Mouse (Mus musculus) heart, adult 2 months (tissue): ENCODE data around the gene Pcbp2. TPM values are rescaled to one million over a fixed set of nuclear protein-coding genes. Genes with fewer than 3 reads are reported as not detected.

Experiments used
- DNase-seq, 2 experiments: peaks; one replicate each; pipeline ENCODE4 v3.0.0; 2021
- H3K27ac ChIP-seq: fragments of 200-600 bp; 2 replicates; pipeline ENCODE4 v1.8.1; 2022
- H3K27me3 ChIP-seq: fragments of 200-500 bp; 2 replicates; pipeline ENCODE4 v1.6.1; 2012; ENCODE audit warnings: mild to moderate bottlenecking, low read length, inconsistent platforms, mixed read lengths; ENCODE audit not compliant: control insufficient read depth, insufficient read depth
- H3K36me3 ChIP-seq: fragments of 200-500 bp; 2 replicates; pipeline ENCODE4 v1.6.1; 2012; ENCODE audit warnings: low read length, inconsistent platforms; ENCODE audit not compliant: control insufficient read depth, insufficient read depth
- H3K4me1 ChIP-seq: fragments of 200-500 bp; 2 replicates; pipeline ENCODE4 v1.6.1; 2011; ENCODE audit warnings: low read length; ENCODE audit not compliant: control insufficient read depth, insufficient read depth
- H3K4me3 ChIP-seq: fragments of 200-600 bp; 2 replicates; pipeline ENCODE4 v1.8.1; 2022
- H3K79me2 ChIP-seq: fragments of 200-500 bp; replicated peaks from 2 replicates; pipeline ENCODE4 v1.6.1; 2012; ENCODE audit warnings: mild to moderate bottlenecking, inconsistent platforms, low read length, moderate library complexity, mixed read lengths; ENCODE audit not compliant: control insufficient read depth, insufficient read depth
- H3K9ac ChIP-seq: fragments of 200-500 bp; 2 replicates; pipeline ENCODE4 v1.6.1; 2012; ENCODE audit warnings: low read depth, mild to moderate bottlenecking, control low read depth, inconsistent platforms, low read length, mixed read lengths
- CTCF ChIP-seq: fragments of 200-600 bp; IDR thresholded peaks from 2 replicates; pipeline ENCODE4 v1.8.1; 2022; ENCODE audit warnings: antibody characterized with exemption, mild to moderate bottlenecking, moderate library complexity
- EP300 ChIP-seq: fragments of 200-500 bp; IDR thresholded peaks from 2 replicates; pipeline ENCODE4 v1.6.1; 2011; ENCODE audit warnings: low read depth, low read length, control low read depth; ENCODE audit not compliant: insufficient read depth
- POLR2A ChIP-seq: fragments of 200-500 bp; IDR thresholded peaks from 2 replicates; pipeline ENCODE4 v1.6.1; 2011; ENCODE audit warnings: mild to moderate bottlenecking, low read depth, low read length, control low read depth; ENCODE audit not compliant: insufficient read depth
- WGBS: fragments of 180-500 bp; shearing (Covaris S2); methylation state at CpG from one replicate; pipeline ENCODE4 v1.1.7; 2018; 5-methylcytosine and 5-hydroxymethylcytosine counted together
- intact Hi-C: fragments of 180-260 bp; cut with DNase I; formaldehyde crosslinking; loops from one replicate; pipeline ENCODE4 v1.15.1; 2025
- polyA plus RNA-seq: library from polyadenylated mRNA; depleted of rRNA; stranded (reverse); fragments of >200 nt; gene quantifications from 2 replicates; pipeline ENCODE4 v1.2.3, GENCODE M21; 2012
- total RNA-seq, 2 experiments: library from RNA; stranded (reverse); gene quantifications; 2 replicates each; pipeline ENCODE4 v1.2.3; 2021

The Pcbp2 gene
- total and polyA plus RNA-seq, 3 experiments = 384 to 494 (median 442) TPM

DNA sequence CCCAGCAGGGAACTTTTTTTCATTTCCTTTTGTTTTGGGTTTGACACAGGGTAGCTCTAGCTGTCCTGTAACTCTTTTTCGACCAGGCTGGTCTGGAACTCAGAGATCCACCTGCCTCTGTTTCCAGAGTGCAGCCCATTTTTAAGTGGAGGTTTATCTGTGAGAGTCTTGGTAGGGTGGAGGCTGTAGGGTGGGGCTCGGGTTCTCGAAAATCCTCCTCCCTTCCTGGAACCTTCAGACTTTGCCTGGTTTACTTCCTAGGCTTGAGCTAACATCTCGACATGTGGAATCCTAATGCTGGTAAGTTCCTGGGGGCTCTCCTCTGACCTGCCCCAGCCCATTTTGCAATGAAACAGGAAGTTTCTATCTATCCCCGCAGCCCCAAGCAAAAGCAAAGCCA lies 10.5 kb upstream of the Pcbp2 start:
- WGBS = 23% methylated on average over 5 of the region's 5 CpGs
- H3K79me2 ChIP-seq = no peaks in the 10 kb centered on the region
- H3K9ac ChIP-seq = peak overlapping the region; percentile 56
- DNase-seq = peak in 1 of 2 experiments; percentile 13
- peaks cover 7% of the 10 kb centered on the region; the same call in 1 of the 2 replicates for H3K4me1 ChIP-seq
- peak overlapping the region; percentile 80 for H3K27ac ChIP-seq
- intact Hi-C loops = no loop called here
- TF ChIP-seq CTCF (no peak), POLR2A (no peak), EP300 (no peak)
- H3K27me3 ChIP-seq = no peaks in the 10 kb centered on the region
- no peaks in the 10 kb centered on the region for H3K36me3 ChIP-seq
- H3K4me3 ChIP-seq = peak overlapping the region; percentile 59

- Histone ChIP-seq H3K79me2 (no peaks in the 10 kb centered on the region), H3K9ac (peak overlapping the region; percentile 56), H3K36me3 (no peaks in the 10 kb centered on the region), H3K27me3 (no peaks in the 10 kb centered on the region), H3K4me1 (peaks cover 7% of the 10 kb centered on the region; the same call in 1 of the 2 replicates), H3K27ac (peak overlapping the region; percentile 80), H3K4me3 (peak overlapping the region; percentile 59)
- peak; percentile 10 to 42 for DNase-seq
- intact Hi-C loops = no loop called here
- 48% methylated on average over 12 of the region's 12 CpGs for WGBS
- TF ChIP-seq POLR2A = no peak
- no peak for TF ChIP-seq EP300
- TF ChIP-seq CTCF = no peak
These were observed 9.9 kb upstream of the Pcbp2 start for GRCm38 (mm10) chr15:102460409-102460808.

DNA sequence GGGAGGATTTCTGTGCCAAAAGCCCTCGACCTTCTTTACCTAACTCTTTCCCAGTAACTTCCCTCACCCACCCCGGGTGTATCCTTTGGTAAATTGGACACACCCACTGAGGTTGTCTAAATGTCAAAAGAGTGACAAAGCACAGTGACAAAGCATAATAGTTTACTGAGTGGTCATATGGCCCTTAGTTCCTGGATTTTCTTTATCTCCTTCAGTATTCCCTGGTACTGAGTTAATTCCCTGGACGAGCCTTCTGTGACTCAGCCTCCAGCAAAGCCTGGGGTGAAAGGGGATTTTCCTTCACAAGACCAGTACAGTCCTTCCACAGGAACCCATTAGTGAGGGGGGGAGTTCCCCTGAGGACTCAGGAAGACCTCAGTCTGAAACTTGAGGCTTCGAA lies 9.4 kb upstream of the Pcbp2 start:
- intact Hi-C loops = no loop called here
- H3K27ac ChIP-seq = peak overlapping the region; percentile 80
- peaks cover 7% of the 10 kb centered on the region; the same call in 1 of the 2 replicates for H3K4me1 ChIP-seq
- 35% methylated on average over 4 of the region's 4 CpGs for WGBS
- peak overlapping the region; percentile 7; the same call in 1 of the 2 replicates for H3K4me3 ChIP-seq
- no peaks in the 10 kb centered on the region for H3K36me3 ChIP-seq
- H3K27me3 ChIP-seq = no peaks in the 10 kb centered on the region
- DNase-seq = no peak
- no peaks in the 10 kb centered on the region for H3K79me2 ChIP-seq
- no peak overlapping the region; the same call in 1 of the 2 replicates for H3K9ac ChIP-seq
- no peak for TF ChIP-seq CTCF
- TF ChIP-seq EP300 = no peak
- no peak for TF ChIP-seq POLR2A

GRCm38 (mm10) chr15:102461430-102462075 lies 8.8 kb upstream of the Pcbp2 start:
- intact Hi-C loops = no loop called here
- TF ChIP-seq EP300 (no peak), POLR2A (no peak), CTCF (no peak)
- Histone ChIP-seq H3K9ac (no peak overlapping the region), H3K4me3 (no peak overlapping the region), H3K36me3 (no peaks in the 10 kb centered on the region), H3K79me2 (no peaks in the 10 kb centered on the region), H3K4me1 (peaks cover 7% of the 10 kb centered on the region; the same call in 1 of the 2 replicates), H3K27me3 (no peaks in the 10 kb centered on the region), H3K27ac (peak overlapping the region; percentile 80)
- 64% methylated on average over 9 of the region's 9 CpGs for WGBS
- DNase-seq = no peak

- peaks cover 4% of the 10 kb centered on the region; the same call in 1 of the 2 replicates for H3K4me1 ChIP-seq
- no peak overlapping the region for H3K4me3 ChIP-seq
- no peaks in the 10 kb centered on the region for H3K27me3 ChIP-seq
- no peak for DNase-seq
- intact Hi-C loops = no loop called here
- H3K36me3 ChIP-seq = no peaks in the 10 kb centered on the region
- peak; percentile 56 for TF ChIP-seq CTCF
- no peak for TF ChIP-seq EP300
- H3K27ac ChIP-seq = no peak overlapping the region
- H3K9ac ChIP-seq = no peak overlapping the region
- H3K79me2 ChIP-seq = no peaks in the 10 kb centered on the region
These were observed 6.7 kb upstream of the Pcbp2 start for GRCm38 (mm10) chr15:102463666-102464065.

- DNase-seq = no peak
- no peak overlapping the region for H3K4me3 ChIP-seq
- 96% methylated on average over 9 of the region's 9 CpGs for WGBS
- no peak overlapping the region for H3K9ac ChIP-seq
- no peaks in the 10 kb centered on the region; the same call in 1 of the 2 replicates for H3K79me2 ChIP-seq
- no peak overlapping the region for H3K27ac ChIP-seq
- intact Hi-C loops = no loop called here
- H3K4me1 ChIP-seq = peaks cover 8% of the 10 kb centered on the region
- H3K36me3 ChIP-seq = peaks cover 17% of the 10 kb centered on the region
- H3K27me3 ChIP-seq = no peaks in the 10 kb centered on the region
- no peak for TF ChIP-seq EP300
- TF ChIP-seq CTCF = 0 out of 2 replicates have a peak, but pooled peaks have one; percentile 6
- TF ChIP-seq POLR2A = no peak
These were observed 1.5 kb upstream of the Pcbp2 start for GRCm38 (mm10) chr15:102468675-102469370.
